Mouse (Mus musculus) embryonic facial prominence, embryonic 11.5 days (tissue): ENCODE data around the gene Fosl2. TPM values are rescaled to one million over a fixed set of nuclear protein-coding genes. Genes with fewer than 3 reads are reported as not detected.
A peak's percentile ranks its signal among the peaks of the same experiment; 100 is the strongest.

ENCODE experiments used
- ATAC-seq: fragments of 200-750 bp; cut with Nextera tagmentation; replicated peaks from 2 replicates; pipeline ENCODE4 v1.8.0; 2017; ENCODE audit warnings: low read depth; ENCODE audit not compliant: insufficient number of reproducible peaks, low FRiP score, low TSS enrichment
- DNase-seq: peaks from one replicate; pipeline ENCODE4 v3.0.0-alpha.2; 2015; ENCODE audit warnings: low spot score
- H3K27ac ChIP-seq: fragments of 300-500 bp; sonication (generic); replicated peaks from 2 replicates; pipeline ENCODE4 v1.5.1; 2014; ENCODE audit warnings: mild to moderate bottlenecking, low read depth, low read length, control low read depth
- H3K27me3 ChIP-seq: fragments of 300-500 bp; sonication (generic); 2 replicates; pipeline ENCODE4 v1.6.1; 2014; ENCODE audit warnings: mild to moderate bottlenecking, low read length, moderate library complexity, mixed read lengths; ENCODE audit not compliant: control insufficient read depth, insufficient read depth
- H3K36me3 ChIP-seq: fragments of 300-500 bp; sonication (generic); replicated peaks from 2 replicates; pipeline ENCODE4 v1.6.1; 2014; ENCODE audit warnings: low read depth, mild to moderate bottlenecking, low read length, moderate library complexity, mixed read lengths; ENCODE audit not compliant: control insufficient read depth, insufficient read depth
- H3K4me1 ChIP-seq: fragments of 300-500 bp; sonication (generic); 2 replicates; pipeline ENCODE4 v1.6.1; 2014; ENCODE audit warnings: low read length, mixed read lengths; ENCODE audit not compliant: control insufficient read depth, insufficient read depth
- H3K4me2 ChIP-seq: fragments of 300-500 bp; sonication (generic); 2 replicates; pipeline ENCODE4 v1.6.1; 2014; ENCODE audit warnings: low read depth, mild to moderate bottlenecking, control low read depth, low read length, moderate library complexity
- H3K4me3 ChIP-seq: fragments of 300-500 bp; sonication (generic); 2 replicates; pipeline ENCODE4 v1.5.1; 2014; ENCODE audit warnings: low read depth, low read length, control low read depth
- H3K9ac ChIP-seq: fragments of 300-500 bp; sonication (generic); replicated peaks from 2 replicates; pipeline ENCODE4 v1.6.1; 2014; ENCODE audit warnings: mild to moderate bottlenecking, control low read depth, low read length
- H3K9me3 ChIP-seq: fragments of 300-500 bp; sonication (generic); replicated peaks from 2 replicates; pipeline ENCODE4 v1.6.1; 2016; ENCODE audit warnings: mild to moderate bottlenecking, low read length, inconsistent platforms, mixed read lengths; ENCODE audit not compliant: control insufficient read depth
- WGBS: fragments of 180-500 bp; shearing (Covaris S2); extraction: QIAGEN DNeasy Blood & Tissue Kit; methylation state at CpG from one replicate; pipeline ENCODE4 v1.1.7; 2014; 5-methylcytosine and 5-hydroxymethylcytosine counted together
- polyA plus RNA-seq: library from polyadenylated mRNA; unstranded; fragments of >200 nt; fragmentation: Nextera tagmentation; extraction: Ambion mirVana; gene quantifications from 2 replicates; pipeline ENCODE4 v1.2.1, GENCODE M21; 2014

The Fosl2 gene
- polyA plus RNA-seq, 1 experiment from 2014 or later: 1.1 TPM

GRCm38 (mm10) chr5:32148593-32148992 lies 13.0 kb downstream of the Fosl2 start:
- WGBS: 79% methylated on average over 4 of the region's 4 CpGs
- Histone ChIP-seq H3K27ac (no peak overlapping the region), H3K4me2 (no peak overlapping the region), H3K9me3 (no peaks in the 10 kb centered on the region), H3K4me3 (no peak overlapping the region), H3K27me3 (no peaks in the 10 kb centered on the region), H3K9ac (no peak overlapping the region), H3K36me3 (no peaks in the 10 kb centered on the region), H3K4me1 (no peaks in the 10 kb centered on the region)
- ATAC-seq (no peak), DNase-seq (no peak)

GRCm38 (mm10) chr5:32151244-32151643 lies 15.6 kb downstream of the Fosl2 start:
- H3K27me3 ChIP-seq: no peaks in the 10 kb centered on the region
- H3K4me2 ChIP-seq: no peak overlapping the region
- H3K9ac ChIP-seq: no peak overlapping the region
- no peaks in the 10 kb centered on the region for H3K9me3 ChIP-seq
- no peak overlapping the region for H3K4me3 ChIP-seq
- ATAC-seq (no peak), DNase-seq (no peak)
- WGBS: 36% methylated on average over 4 of the region's 4 CpGs
- no peaks in the 10 kb centered on the region for H3K4me1 ChIP-seq
- H3K27ac ChIP-seq: no peak overlapping the region
- no peaks in the 10 kb centered on the region for H3K36me3 ChIP-seq

- Histone ChIP-seq H3K4me2 (no peak overlapping the region; the same call in 1 of the 2 replicates), H3K4me3 (no peak overlapping the region), H3K27ac (no peak overlapping the region), H3K9me3 (no peaks in the 10 kb centered on the region), H3K27me3 (no peaks in the 10 kb centered on the region), H3K9ac (no peak overlapping the region; the same call in 1 of the 2 replicates), H3K4me1 (no peaks in the 10 kb centered on the region), H3K36me3 (no peaks in the 10 kb centered on the region)
- no peak for DNase-seq
- WGBS: 58% methylated on average over 28 of the region's 28 CpGs
- ATAC-seq: no peak
Observed at GRCm38 (mm10) chr5:32152725-32153417, 17.3 kb downstream of the Fosl2 start.

- H3K9me3 ChIP-seq: no peaks in the 10 kb centered on the region
- H3K36me3 ChIP-seq: no peaks in the 10 kb centered on the region
- no peak overlapping the region for H3K4me3 ChIP-seq
- H3K27ac ChIP-seq: no peak overlapping the region
- peak; percentile 21 for DNase-seq
- no peak overlapping the region; the same call in 1 of the 2 replicates for H3K9ac ChIP-seq
- no peak for ATAC-seq
- WGBS: 27% methylated on average over 8 of the region's 8 CpGs
- H3K4me1 ChIP-seq: no peaks in the 10 kb centered on the region
- H3K27me3 ChIP-seq: no peaks in the 10 kb centered on the region
- H3K4me2 ChIP-seq: no peak overlapping the region; the same call in 1 of the 2 replicates
Observed at GRCm38 (mm10) chr5:32153418-32153740, 17.8 kb downstream of the Fosl2 start.

- Histone ChIP-seq H3K4me1 (no peaks in the 10 kb centered on the region), H3K4me2 (no peak overlapping the region; the same call in 1 of the 2 replicates), H3K9ac (no peak overlapping the region), H3K27me3 (no peaks in the 10 kb centered on the region), H3K4me3 (no peak overlapping the region), H3K36me3 (no peaks in the 10 kb centered on the region), H3K9me3 (no peaks in the 10 kb centered on the region), H3K27ac (no peak overlapping the region)
- ATAC-seq (no peak), DNase-seq (no peak)
- WGBS: 67% methylated on average over 17 of the region's 17 CpGs
Observed at GRCm38 (mm10) chr5:32153791-32154490, 18.3 kb downstream of the Fosl2 start.

- H3K27me3 ChIP-seq: no peaks in the 10 kb centered on the region
- H3K4me2 ChIP-seq: no peak overlapping the region
- DNase-seq: no peak
- H3K9ac ChIP-seq: no peak overlapping the region
- ATAC-seq: no peak
- WGBS: 72% methylated on average over 9 of the region's 9 CpGs
- no peaks in the 10 kb centered on the region for H3K4me1 ChIP-seq
- H3K4me3 ChIP-seq: no peak overlapping the region
- H3K27ac ChIP-seq: no peak overlapping the region
- no peaks in the 10 kb centered on the region for H3K36me3 ChIP-seq
- H3K9me3 ChIP-seq: no peaks in the 10 kb centered on the region
Observed at GRCm38 (mm10) chr5:32154931-32155688, 19.5 kb downstream of the Fosl2 start.

- H3K4me3 ChIP-seq: no peak overlapping the region
- ATAC-seq (no peak), DNase-seq (no peak)
- no peaks in the 10 kb centered on the region for H3K9me3 ChIP-seq
- H3K36me3 ChIP-seq: no peaks in the 10 kb centered on the region
- H3K4me2 ChIP-seq: no peak overlapping the region
- H3K27me3 ChIP-seq: no peaks in the 10 kb centered on the region
- H3K4me1 ChIP-seq: no peaks in the 10 kb centered on the region
- no peak overlapping the region for H3K9ac ChIP-seq
- 75% methylated on average over 3 of the region's 3 CpGs for WGBS
- H3K27ac ChIP-seq: no peak overlapping the region
Observed at GRCm38 (mm10) chr5:32155927-32156326, 20.3 kb downstream of the Fosl2 start.
